Mouse (Mus musculus): ENCODE measurements around the gene Usp40.
A peak's percentile ranks its signal among the peaks of the same experiment; 100 is the strongest.
"Not testable (repeated sequence)": the region's sequence is repeated elsewhere in the genome, so short reads cannot be mapped to it uniquely, and the experiment has no call there.

Usp40 gene

DNA sequence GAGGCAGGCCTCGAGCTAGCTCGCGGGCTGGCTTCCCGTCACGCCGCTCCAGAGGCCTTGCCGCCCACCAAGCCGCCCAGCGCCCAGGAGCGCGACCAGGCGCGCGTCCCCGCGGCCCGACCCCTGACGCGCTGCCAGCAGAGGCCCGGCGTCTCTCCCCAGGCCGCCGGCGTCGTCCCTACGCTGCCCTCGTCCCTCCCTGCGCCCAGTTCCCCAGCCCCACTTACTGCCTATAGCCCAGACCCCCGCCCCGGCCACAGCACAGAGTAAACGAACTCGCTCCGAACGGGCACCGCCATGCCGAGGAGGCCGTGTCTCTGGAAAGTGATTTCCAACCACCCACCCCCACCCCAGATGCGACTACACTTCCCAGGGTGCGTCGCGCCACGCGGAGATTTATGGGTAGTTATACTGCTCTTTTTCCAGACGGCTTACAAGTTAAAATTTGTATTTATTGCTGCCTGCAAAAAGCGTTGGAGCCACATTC lies at the start of gene Usp40:
Gene Usp40 (minus strand): TSS at position 341 of the 487 bp plus-strand sequence.
- DNase-seq = peak; percentile 83

DNA sequence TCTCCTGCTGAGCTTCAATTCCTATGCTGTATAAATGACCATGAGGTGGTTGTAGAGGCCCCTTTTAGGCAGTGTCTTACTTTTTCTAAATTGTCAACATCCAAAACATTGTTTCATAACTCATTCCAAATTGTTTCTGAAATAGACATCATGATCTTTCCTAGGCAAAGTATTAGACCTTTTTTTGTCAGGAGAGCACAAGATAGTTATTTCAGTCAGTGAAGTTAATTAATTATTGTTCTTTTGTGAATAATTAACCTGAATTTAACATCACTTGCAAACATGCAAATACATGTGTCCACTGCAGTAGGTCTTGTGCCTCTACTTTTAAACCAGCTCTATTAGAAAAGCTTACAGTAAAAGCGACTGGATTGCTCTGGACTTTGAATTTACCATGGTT lies 46.7 kb upstream of the Usp40 start, which contains the start of gene Ugt1a10:
Gene Ugt1a10 (plus strand): TSS at position 301 of the 400 bp plus-strand sequence.
- no peak for DNase-seq

DNA sequence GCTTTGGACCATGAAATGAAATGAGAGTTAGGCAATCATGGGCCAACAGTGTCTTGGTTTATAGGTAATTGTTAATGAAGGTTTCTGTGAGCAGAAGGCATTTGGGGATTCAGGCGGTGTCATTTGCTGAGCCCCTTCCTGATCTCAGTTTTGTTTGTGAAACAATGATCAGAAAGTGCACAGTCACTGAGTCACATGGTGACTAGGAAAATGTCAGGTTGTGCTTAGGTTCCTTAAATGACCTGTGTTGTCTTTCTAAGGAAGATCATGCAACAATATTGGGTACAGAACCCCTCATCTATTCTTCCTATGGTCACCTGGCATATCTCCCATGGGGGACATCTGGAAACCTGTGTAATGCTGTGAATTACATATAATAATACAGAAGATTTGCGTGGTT lies 39.1 kb upstream of the Usp40 start:
- DNase-seq = not testable (repeated sequence)

DNA sequence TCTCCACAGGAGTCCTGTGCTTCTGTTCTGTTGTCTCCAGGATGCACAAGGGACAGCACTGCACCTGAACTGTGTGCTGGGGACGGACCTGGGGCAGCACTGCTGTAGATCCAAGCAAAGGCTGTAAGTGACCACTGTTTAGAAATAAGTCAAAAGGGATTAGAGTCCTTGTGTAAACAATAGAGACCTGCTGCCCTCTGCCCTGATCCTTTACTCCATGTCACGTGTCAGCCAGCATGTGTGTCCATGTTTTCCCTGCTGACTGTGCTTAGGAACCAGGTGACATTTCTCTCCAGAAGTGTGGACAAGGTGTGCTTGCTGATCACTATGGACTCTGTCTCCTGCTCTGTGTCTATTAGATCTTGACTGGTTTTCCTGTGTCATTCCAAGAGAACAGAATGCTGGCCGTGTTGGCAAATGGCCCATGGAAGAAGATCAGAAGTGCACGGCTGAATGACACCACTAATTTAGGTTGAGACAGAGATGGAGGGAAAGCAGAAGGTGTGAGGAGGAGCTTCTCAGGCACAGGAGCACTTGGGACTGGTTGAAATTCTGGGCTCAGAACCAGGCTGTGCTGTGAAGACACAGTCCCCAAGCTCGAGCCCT lies 36.6 kb upstream of the Usp40 start:
- peak; percentile 74 to 76 for DNase-seq

DNA sequence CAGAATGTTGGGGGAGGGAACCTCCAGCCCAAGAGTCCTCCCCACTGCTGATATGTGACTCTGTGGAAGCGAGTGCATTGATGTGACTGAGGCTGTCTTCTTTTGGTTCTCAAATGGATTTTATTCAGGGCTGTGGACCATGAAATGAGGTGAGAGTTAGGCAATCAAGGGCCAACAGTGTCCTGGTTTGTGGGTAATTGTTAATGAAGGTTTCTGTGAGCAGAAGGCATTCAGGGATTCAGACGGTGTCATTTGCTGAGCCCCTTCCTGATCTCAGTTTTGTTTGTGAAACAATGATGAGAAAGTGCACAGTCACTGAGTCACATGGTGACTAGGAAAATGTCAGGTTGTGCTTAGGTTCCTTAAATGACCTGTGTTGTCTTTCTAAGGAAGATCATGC lies 34.7 kb upstream of the Usp40 start:
- DNase-seq = not testable (repeated sequence)

DNA sequence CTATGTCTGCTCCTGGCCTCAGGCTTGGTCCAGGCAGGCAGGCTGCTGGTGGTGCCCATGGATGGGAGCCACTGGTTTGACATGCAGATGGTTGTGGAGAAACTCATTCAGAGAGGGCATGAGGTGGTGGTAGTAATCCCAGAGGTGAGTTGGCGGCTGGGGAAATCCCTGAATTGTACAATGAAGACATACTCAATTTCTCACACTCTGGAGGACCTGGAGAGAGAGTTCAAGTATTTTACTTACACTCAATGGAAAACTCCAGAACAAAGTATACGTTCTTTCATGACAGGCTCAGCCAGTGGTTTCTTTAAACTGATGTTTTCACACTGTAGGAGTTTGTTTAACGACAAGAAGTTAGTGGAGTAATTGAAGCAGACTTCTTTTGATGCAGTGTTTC lies 16.9 kb upstream of the Usp40 start:
- DNase-seq = not testable (repeated sequence)

DNA sequence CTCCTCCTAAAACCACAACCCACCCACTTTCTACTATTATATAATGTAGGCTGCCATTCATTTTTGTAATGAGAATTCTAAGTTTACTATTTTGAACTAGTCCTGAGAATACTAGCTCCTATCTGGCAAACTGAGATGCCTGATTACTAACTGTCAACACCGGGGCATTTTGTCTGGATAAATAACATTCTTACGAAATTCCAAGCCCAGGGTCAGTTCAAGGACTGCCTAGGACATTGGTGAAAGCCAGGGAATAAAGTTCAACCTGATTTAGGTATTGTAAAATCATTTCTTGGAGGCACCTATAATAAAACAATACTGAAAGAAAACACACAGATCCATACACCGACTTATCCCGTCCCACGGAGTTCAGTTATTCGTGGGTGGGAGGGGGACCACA lies 7.0 kb upstream of the Usp40 start:
- no peak for DNase-seq

DNA sequence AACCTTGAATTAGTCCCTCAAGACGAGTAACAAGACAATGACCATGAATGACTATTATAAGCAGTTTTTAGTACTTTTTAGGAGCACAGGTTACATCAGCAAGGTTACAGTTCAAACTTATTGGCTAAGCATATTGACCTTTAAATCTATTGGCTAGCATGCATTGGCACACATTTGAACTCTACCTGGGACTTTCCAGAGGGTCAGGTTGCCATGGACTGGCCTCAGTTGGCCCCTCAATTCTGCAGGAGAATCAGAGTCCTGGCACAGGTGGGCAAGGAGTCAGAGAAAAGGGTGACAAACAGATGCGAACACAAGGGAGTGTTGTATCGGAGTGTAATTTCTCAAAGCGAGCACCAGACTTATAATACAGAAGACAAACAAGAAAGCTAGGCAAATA lies 6.3 kb upstream of the Usp40 start:
- DNase-seq = no peak

DNA sequence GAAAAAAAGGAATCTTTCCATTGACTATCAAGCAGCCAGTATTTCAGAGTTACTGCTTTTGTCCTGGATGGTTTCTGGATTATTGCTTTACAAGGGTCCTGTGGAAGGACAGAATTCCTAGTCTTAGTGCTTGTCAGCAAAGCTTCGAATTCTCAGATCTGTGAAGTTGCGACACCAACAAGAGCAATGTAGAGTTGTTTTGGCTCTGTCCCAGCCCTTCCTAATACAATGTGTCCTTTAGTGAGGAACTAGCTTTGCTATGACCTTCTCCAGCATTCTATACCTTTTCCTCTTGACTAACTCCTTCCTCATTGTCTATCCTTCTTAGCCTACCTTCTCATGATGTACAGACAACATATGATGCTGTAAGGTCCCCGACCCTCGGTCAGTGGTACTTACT lies 5.8 kb upstream of the Usp40 start:
- no peak for DNase-seq

DNA sequence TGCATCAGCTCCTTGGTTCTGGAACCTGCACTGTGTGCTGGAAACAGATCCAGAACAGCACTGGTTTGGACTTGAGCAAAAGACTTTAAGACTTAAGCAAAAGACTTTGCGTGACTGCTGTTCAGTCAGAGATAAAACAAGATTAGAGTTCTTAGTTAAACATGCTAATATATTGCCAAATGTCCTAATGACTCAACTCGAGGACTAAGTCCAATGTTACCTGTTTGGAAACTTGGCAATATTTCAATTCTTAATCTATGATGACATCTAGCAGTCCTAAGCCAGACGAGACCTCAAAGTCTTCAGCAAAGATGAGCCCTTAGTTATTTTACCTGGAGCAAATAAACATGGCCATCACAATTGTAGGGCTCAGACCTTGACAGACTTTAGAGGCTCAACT lies 5.4 kb upstream of the Usp40 start:
- no peak for DNase-seq

DNA sequence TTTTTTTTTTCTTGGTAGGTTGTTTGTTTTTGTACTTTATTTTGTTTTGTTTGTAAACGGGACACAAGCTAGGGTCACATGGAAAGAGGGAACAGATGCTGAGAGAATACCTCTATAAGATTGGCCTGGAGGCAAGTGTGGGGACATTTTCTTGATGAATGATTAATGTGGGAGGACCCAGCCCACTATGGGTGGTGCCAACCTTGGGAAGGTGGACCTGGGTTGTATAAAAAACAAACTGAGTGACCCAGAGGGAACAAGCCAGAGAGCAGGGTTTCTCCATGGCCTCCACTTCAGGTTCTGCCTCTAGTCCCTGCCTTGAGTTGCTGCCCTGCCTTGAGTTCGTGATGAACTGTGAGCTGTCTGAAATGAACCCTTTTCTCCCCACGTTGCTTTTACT lies 1.2 kb upstream of the Usp40 start:
- no peak for DNase-seq

DNA sequence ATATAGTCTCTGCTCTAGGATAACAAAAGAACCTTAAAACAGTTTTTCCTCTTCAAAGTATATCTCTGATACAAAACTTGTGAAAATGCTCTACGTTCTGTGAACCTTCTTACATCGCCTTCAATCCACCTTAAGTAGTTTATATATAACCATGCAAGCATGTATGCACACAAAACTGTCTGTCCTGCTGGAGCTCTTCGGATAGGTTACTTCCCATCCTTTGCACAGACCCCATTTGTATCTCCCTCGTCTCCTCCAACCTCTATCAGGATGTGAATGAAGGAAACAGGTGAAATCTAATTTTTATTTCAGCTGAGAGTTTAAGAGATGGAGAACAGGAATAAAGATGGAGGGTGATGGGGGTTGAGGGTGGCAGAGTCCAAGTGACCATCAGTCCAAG lies 384 bp upstream of the Usp40 start:
- no peak for DNase-seq

DNA sequence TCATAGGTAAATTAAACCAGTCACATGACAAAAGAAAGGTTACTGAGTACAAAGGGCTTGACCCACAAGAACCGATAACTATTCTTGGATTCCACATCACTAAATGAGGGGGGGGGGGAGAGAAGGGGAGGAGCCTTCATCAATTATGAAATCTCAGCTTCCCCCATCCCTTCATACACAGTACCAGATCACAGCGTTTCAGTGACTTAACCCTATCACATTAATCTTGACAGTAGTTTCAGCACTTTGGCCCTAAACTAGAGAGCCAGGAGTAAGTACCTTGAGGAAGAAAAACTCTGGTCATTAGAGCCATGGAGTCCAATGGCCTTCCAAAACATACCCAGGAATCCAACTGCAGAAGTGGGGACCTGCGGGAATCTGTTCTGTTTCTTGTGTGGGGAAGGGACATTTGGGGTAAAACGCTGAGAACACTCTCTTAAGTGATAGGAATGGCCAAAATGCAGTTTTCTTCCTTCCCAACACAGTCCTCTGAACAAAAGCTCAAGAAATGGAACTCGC lies 600 bp downstream of the Usp40 start:
- DNase-seq = no peak

DNA sequence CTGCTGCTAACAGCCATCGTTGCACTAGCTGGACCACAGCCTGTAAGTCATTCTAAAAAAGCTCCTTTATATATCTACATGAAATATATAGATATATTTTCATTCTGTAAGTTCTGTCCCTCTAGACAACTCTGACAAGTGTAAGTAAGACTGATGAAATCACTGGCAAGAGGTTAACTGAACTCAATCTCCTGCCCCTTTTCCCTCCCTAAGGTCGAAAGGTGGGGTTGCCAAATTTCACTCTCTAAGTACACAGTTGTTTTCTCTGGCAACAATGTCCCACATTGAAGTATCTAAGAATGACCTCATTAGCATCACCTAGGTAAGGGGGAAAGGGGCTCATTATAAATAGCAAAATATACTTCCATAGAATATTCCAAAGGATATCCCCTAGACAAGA lies 15.6 kb downstream of the Usp40 start:
- no peak for DNase-seq

DNA sequence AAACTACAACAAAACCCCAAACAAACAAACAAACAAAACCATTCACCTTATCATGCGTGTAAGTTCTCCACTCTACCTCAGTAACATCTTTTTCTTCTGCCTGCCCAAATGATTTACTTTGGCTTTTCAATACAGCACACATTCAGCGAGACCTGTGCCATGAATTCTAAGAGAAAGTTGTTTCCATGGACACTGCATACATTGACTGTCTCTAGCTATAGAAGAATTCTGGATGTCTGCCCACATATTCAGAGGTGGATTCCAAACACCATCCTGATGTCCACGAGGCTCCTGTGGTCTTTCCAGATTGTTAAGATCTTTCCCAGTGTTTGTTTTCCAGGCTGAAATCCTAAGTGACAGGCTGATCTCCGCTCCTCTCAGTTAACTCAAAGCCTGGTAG lies 26.1 kb downstream of the Usp40 start:
- no peak for DNase-seq

DNA sequence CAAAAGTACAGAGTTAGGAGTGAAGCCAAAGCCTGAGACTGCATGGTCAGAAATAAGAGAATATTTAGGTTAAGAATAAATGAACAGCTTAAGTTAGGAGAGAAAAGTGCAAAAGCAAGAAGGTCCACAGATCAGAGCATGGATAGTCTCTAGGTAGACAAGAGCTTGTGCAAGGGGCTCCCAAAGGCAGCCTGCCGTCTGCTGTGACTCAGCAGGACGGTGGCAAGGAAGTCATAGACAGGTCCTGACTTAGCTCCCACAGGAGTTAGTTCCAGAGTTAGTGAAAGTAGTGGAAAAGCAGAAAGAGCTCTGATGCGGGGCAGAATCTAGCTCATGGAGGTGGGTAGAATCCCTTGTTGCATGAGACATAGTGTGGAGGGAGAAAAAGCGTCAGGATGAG lies 38.0 kb downstream of the Usp40 start:
- no peak for DNase-seq

DNA sequence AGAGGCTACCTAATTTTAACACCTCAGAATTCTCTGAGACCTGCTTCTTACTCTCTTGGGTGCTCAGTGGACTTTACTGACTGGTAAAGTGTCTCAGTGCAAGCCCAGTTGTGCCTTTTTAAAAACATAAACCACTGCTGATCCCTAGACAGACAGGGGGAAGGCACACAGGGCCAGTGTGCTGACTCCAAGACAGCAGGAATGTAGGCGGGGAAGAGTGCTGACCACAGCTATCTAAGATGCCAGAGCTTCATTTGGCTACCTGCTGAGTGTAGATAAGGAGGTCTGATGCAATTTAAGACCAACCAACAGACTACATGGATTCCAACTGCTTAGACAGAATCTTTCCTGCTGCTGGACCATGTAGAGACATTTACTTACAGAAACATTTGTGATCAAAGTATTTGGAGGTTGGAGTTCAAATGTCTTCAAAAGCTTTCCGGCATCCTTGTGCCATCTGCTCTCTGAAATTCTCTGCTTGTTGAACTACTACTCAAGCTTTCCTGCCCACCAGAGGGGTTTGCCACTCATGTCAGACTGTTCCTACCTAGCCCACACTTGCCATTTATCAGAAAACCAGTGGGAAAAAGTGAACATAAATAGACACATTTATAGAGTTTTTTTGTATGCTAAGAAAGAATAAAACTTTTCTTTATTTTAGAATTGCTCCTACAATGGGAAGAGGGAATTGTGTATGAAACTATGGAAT lies 46.7 kb downstream of the Usp40 start:
- DNase-seq = no peak

DNA sequence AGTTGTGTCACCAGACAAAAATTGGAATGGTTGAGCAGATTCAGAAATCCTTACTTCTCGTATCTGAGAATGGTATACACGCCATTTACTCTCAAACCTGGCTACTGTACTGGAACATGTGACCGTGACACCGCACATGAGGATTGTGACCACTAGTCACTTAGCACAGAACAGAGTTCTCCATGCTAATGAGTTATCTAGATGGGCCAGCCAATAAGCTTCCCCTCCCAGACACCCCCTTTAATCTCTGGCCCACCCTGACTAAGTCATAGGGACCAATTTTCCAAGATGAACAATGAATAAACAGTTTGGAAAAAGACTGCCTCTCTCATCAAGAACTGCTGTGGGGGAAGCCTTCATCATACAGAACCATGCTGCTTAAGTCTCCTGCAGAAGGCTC lies 47.6 kb downstream of the Usp40 start:
- DNase-seq = no peak

DNA sequence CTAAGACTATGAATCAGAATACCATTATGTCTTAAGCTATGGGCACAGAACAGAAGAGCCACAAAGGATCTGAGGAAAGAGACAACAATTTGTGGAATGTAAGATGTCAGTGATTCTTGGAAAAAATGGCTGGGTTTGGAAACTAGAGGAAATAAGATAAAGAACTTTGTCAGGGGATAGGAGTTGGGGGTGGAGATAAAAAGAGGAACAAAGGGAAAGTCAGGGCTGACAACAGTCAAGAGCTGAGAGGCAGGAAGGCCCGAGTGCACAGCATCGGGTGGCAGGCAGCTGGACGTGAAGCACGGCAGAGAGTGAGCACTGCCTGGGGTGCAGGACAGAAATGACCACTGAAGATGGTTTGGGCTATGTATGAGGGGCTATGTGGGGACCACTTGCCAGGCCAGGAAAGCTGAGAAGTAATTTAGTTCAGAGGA lies 48.3 kb downstream of the Usp40 start:
- DNase-seq = no peak

DNA sequence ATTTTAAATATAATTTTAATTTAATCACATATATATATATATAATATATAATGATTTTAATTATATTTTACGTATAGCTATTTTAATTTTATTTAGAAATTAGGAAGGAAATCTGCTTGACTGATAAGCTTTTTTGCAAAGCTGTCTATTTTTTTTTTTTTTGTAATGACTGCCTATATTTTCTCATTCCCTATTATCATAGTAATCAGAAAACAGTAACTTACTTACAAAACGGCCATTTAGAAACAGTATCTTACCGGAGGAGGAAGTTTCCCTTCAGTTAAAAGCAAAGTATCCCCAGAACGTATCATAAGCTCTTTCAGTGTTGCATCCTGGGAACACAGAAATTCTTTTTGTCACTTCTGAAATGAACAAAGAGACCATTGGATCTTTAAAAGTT lies 48.8 kb downstream of the Usp40 start:
- DNase-seq = no peak

DNA sequence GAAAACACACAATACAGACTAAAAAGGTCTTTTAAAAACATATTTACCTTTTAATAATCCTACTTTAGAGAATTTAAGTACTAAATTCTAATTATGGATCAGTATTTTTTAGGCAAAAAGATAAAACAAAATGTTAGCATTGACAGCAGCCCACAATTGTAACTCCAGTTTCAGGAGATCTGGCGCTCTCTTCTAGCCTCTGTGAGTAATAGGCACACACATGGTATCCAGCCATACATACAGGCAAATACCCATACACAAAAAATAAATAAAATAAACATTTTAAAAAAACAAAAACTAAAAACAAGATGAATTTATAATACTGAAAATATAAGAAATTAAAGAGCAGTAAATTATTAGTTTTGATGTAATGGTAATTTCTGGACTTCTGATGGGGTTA lies 49.4 kb downstream of the Usp40 start:
- no peak for DNase-seq

DNA sequence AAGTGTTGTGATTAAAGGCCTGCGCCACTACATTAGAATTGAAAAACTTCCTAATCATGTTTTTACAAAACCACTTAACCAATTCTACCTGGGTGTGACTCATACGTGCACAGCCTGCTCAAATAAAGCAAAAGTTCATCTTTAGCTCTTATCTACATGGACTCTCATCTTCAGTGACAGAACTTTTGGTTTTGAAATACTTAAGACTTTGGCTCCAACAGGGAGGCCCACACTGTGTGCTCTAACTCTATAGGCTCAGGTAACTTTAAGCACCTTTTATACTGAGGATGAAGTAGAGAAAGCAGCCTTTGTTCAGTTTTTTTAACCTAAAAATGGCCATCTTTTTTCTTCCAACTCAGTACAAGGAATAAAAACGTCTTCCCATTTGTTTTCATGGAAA lies 55.3 kb downstream of the Usp40 start:
- DNase-seq = no peak

DNA sequence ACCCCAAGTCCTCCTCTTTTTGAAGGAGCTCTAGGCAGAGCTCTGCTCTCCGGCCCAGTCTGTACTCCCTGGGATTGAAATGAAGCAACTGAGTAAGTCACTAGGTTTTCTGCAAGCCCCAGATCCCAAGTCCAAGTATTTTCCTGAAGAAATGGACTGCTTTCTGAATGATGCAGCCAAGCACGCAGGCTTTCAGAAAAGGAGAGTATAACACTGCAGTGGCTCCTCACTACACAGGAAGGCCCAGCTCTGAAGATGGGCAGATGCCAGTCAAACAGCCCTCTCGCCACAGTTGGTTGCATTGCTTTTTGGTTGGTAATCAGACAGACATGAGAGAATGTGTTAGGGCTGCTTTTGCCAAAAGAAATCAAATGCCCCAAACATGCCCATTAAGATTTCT lies 56.7 kb downstream of the Usp40 start:
- no peak for DNase-seq

DNA sequence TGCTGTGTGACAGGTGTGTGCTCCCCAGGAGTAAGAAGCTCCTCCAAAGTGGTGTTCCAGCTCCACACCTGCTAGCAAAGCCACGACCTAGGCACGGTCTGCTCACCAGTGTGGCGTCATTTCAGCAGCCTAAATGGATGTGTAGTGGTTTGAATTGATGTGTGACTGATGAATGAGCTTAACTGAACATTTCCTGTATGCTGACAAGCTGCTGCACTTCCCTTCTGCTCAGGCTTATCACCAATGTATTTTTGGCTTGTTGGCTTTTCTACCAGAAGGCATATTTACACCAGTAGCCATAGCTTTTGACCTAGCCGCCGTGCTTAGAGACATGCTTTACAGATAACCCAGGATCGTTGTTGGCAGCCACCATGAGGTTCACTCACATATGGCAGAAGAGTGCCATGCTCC lies 60.7 kb downstream of the Usp40 start:
- DNase-seq = no peak
